Mouse (Mus musculus): Measurements from ENCODE around the gene Rpl27.

DNA sequence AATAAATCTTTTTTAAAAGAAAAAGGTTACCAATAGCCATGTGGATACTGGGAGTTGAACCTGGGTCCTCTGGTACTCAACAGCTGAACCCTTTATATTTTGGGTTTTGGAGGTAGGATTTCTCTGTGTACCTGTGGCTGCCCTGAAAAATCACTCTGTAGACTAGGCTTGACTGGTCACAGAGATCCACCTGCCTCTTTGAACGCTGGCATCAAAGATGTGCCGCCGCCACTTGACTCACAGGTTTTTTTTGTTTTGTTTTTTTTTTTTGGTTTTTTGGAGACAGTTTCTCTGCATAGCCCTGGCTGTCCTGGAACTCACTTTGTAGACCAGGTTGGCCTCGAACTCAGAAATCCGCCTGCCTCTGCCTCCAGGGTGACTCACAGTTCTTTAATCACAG, 5.7 kb downstream of the Rpl27 start:
- TF ChIP-seq CTCF (IDR thresholded peaks at IDR 0.05; ENCODE audit: control insufficient read depth, insufficient read depth, insufficient replicate concordance, low read depth, low read length) (no peak), POLR2A (IDR thresholded peaks at IDR 0.05; ENCODE audit: control insufficient read depth, low read depth, low read length) (no peak)

All from testis, adult 2 months (tissue).